Mouse (Mus musculus) kidney, adult 11 months (tissue): ENCODE data around the gene Foxn1.

Experiments used
- DNase-seq: peaks from one replicate; pipeline ENCODE4 v3.0.0; 2022

Foxn1 gene

GRCm38 (mm10) chr11:78386508-78387043 is at the start of gene Foxn1:
TSS of gene Foxn1 (minus strand) at chr11:78386558.
- DNase-seq: no peak

DNA sequence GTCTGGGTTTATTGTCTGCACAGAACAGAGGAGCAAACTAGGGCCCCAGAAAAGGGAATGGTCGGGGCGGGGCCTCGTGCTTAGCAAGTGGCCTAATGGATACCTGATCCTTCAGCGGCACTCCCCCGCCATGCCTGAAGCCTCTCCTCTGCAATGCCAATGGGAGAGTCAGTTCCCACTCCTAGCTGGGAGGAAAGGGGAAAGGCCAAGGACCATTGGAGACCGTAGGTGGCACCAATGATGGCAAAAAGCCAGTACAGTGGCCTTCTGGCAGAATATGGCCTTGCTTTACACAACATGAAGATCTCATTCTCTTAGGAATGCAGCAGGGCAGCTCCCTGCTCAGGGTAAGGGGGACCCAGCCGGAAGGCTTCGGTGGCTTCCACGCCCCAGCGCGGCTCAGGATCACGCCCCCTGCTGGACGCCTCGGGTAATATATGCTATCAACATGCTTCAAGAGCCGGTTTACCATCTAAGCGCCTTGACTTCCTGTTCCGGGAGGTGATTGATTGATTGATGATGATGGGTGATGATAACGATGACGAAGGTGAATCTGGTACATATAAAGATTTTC is 49.5 kb upstream of the Foxn1 start:
- DNase-seq: no peak

- no peak for DNase-seq
These were observed 47.7 kb upstream of the Foxn1 start for GRCm38 (mm10) chr11:78434052-78434451.

- peak; percentile 75 for DNase-seq
These were observed 44.8 kb upstream of the Foxn1 start for GRCm38 (mm10) chr11:78431176-78431575.

DNA sequence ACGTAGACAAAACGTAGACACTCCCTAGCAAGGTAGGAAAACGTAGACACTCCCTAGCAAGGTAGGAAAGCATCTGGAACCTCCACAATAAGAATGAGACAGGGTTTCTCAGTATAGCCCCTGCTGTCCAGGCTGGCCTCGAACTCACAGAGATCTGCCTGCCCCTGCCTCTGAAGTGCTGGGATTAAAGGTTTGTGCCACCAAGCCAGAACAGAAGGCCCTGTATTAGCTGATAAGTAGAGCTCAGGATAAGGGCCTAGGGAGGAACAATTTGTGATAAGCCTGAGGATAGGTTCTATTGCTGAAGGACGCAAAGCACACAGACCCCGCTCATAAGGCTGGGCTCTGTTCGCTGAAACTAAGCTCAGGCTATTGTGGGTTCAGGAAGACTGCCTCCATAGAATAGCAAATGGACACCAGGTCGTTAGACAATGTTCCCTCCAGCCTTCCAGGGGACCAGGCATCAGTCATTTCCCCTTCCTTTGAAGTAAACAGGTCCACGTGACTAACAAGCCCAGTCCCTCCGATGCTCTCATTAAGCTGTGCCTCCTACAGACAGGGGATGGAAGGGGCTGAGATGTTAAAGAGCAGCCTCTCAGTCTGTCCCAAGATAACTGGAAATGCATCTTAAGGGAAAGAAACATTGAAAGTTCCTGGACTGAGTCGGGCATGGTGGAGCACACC is 44.0 kb upstream of the Foxn1 start:
- DNase-seq: no peak

- no peak for DNase-seq
These were observed 42.0 kb upstream of the Foxn1 start for GRCm38 (mm10) chr11:78428309-78428708.

GRCm38 (mm10) chr11:78427655-78428054 is 41.3 kb upstream of the Foxn1 start:
- peak; percentile 65 for DNase-seq

GRCm38 (mm10) chr11:78425572-78425971 is 39.2 kb upstream of the Foxn1 start:
- DNase-seq: no peak

- DNase-seq: peak; percentile 70
These were observed 38.0 kb upstream of the Foxn1 start for GRCm38 (mm10) chr11:78424352-78424751.

- DNase-seq: peak; percentile 88
These were observed 35.9 kb upstream of the Foxn1 start, which contains the start of gene Slc13a2 for GRCm38 (mm10) chr11:78422055-78422819. TSS of gene Slc13a2 (minus strand) at chr11:78422217.

GRCm38 (mm10) chr11:78421201-78422009 is 35.0 kb upstream of the Foxn1 start:
- DNase-seq: no peak

DNA sequence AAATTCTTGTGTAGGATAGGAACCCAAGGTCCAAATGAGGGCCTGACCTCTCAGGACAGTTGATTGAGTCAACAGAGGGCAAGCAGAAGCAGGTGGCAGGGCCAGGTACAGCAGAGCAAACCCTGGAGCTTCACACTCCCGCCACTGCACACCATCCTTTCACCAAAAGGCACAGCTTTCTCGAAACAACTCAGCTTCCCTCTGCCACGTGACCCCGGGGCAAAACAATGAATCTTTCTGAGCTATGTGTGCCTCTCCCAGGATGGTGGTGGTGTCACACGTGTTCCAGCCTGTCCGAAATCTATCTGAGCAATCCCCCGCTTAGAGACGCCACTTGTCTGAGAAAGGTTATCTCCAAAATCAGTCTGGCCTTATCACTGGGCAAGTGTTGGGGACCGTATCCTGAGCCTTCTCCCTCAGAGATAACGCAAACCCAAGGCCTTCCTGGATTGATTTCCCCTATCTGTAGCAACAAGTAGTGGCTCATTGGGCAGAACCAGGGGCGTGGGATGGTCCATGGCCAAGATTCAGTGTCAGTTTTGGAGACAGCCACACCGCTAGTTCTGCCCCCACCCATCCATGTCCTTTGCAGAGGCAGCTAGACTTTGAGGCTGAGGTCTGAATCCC is 34.0 kb upstream of the Foxn1 start:
- DNase-seq: no peak

DNA sequence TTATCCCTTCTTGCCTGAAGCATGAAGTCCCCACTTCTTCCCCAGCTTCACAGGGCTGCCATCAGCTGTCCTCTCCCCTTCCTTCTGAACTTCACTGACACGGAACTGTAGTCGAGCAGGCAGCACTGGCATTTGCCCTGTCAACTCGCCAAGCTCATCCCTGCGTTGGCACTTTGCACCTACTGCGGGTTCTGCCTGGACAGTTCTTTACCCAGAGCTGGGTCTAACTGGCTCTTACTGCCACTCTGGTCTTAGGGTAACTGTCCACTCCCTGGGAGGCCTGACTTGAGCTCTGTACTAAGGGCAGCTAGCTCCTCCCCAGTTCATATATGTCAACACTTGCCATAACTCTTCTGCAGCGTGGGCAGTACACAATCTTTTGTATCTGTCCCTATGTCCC is 30.5 kb upstream of the Foxn1 start:
- peak; percentile 94 for DNase-seq

DNA sequence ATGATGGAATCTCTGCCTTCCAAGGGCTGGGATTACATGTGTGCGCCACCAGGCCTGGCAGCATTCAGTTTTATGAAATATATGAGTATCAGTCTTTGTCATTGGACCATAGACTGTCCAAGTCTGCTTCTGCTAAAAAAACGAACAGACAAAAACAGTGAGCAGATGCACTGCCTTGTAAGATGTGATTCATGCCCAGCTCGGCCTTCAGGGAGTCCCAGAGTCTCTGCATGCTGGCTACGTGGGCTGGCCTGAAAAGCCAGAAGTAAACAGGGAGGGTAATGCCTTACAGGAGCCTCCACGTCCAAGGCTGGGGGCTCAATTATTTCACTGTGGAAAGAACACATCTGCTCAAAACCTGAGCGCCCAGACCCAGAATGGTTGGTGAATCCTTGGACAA is 26.5 kb upstream of the Foxn1 start:
- no peak for DNase-seq

DNA sequence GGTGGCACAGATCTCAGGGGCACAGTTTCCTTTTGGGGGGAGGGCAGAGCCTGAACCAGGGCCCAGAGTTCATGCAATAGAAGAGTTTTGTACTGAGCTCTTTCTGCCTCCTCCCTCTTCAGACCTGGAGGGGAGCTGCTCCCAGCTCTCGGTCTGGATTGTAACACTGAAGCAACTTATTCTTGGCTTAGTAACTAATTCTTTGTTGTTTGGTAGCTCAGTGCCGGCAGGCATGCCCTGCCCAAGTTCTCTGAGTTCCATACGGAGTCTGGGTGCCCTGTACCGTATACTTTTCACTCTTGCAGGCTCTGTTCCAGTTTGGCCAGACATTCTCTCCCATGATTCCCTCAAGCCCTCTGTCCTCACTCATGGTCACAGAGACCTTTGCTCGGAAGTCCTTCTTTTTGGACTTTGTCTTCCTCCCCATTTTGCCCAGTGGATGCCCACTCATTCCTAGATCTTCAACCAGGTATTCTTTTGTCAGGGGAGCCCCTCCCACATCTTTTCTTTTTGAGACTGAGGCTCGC is 26.0 kb upstream of the Foxn1 start:
- DNase-seq: peak; percentile 66

- no peak for DNase-seq
These were observed 25.4 kb upstream of the Foxn1 start for GRCm38 (mm10) chr11:78411606-78412323.

- DNase-seq: peak; percentile 86
These were observed 22.2 kb upstream of the Foxn1 start for GRCm38 (mm10) chr11:78408256-78409240.

DNA sequence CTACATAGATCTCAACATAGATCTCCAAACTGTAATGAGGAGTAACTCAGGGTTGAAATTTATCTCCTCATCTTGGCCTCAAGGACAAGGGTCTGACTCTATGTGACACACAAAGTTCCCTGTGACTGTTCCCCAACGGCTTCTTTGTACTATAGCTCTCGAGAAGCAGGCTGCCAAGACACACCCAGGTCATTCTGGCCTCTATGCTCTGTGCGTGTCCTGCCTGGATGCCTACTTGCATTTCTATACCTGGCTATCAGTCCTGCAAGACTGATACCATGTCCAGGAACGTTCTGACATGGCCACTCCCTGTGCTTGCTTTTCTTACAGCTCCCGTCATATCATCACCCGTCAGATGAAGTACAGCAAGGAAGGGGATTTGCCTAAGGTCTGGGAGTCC is 15.7 kb upstream of the Foxn1 start:
- DNase-seq: peak; percentile 4

- DNase-seq: peak; percentile 75
These were observed 15.1 kb upstream of the Foxn1 start for GRCm38 (mm10) chr11:78401469-78401868.

GRCm38 (mm10) chr11:78400936-78401335 is 14.6 kb upstream of the Foxn1 start:
- peak; percentile 5 for DNase-seq
